Mouse (Mus musculus) lung, postnatal 14 days (tissue): ENCODE results near the gene Kel.

Experiments
- DNase-seq: peaks from one replicate; pipeline ENCODE4 v3.0.0; 2021

The Kel gene

GRCm38 (mm10) chr6:41704123-41704522, at the start of gene Kel:
Gene Kel, minus strand, starts transcription at chr6:41704339.
- DNase-seq = no peak

- DNase-seq = no peak
Measured at GRCm38 (mm10) chr6:41744664-41745392, 40.7 kb upstream of the Kel start.

- DNase-seq = no peak
Measured at GRCm38 (mm10) chr6:41741101-41741500, 37.0 kb upstream of the Kel start.

- no peak for DNase-seq
Measured at GRCm38 (mm10) chr6:41734719-41735470, 30.8 kb upstream of the Kel start.

- no peak for DNase-seq
Measured at GRCm38 (mm10) chr6:41727989-41728609, 24.0 kb upstream of the Kel start.

GRCm38 (mm10) chr6:41721430-41721829, 17.3 kb upstream of the Kel start:
- DNase-seq = no peak

GRCm38 (mm10) chr6:41710281-41710680, 6.1 kb upstream of the Kel start:
- no peak for DNase-seq

- DNase-seq = no peak
Measured at GRCm38 (mm10) chr6:41706275-41706674, 2.1 kb upstream of the Kel start.

- DNase-seq = peak; percentile 22
Measured at GRCm38 (mm10) chr6:41702928-41703327, 1.2 kb downstream of the Kel start.

- DNase-seq = no peak
Measured at GRCm38 (mm10) chr6:41701245-41701644, 2.9 kb downstream of the Kel start.

- no peak for DNase-seq
Measured at GRCm38 (mm10) chr6:41694407-41694806, 9.7 kb downstream of the Kel start.

- no peak for DNase-seq
Measured at GRCm38 (mm10) chr6:41692200-41692599, 11.9 kb downstream of the Kel start.

GRCm38 (mm10) chr6:41685596-41685995, 18.5 kb downstream of the Kel start:
- no peak for DNase-seq

- no peak for DNase-seq
Measured at GRCm38 (mm10) chr6:41684911-41685310, 19.2 kb downstream of the Kel start.

GRCm38 (mm10) chr6:41684131-41684530, 20.0 kb downstream of the Kel start, which contains the start of gene Llcfc1:
Gene Llcfc1, plus strand, starts transcription at chr6:41684431.
- DNase-seq = no peak

GRCm38 (mm10) chr6:41681656-41682055, 22.5 kb downstream of the Kel start:
- DNase-seq = no peak

GRCm38 (mm10) chr6:41680669-41681068, 23.5 kb downstream of the Kel start, which contains the start of gene Trpv5:
Gene Trpv5, minus strand, starts transcription at chr6:41680769.
- no peak for DNase-seq

GRCm38 (mm10) chr6:41676530-41676929, 27.6 kb downstream of the Kel start:
- DNase-seq = no peak

GRCm38 (mm10) chr6:41662320-41662719, 41.8 kb downstream of the Kel start:
- peak; percentile 20 for DNase-seq

GRCm38 (mm10) chr6:41658487-41658886, 45.7 kb downstream of the Kel start:
- DNase-seq = no peak

- DNase-seq = no peak
Measured at GRCm38 (mm10) chr6:41654648-41655047, 49.5 kb downstream of the Kel start.

- DNase-seq = no peak
Measured at GRCm38 (mm10) chr6:41653173-41653572, 51.0 kb downstream of the Kel start.

- DNase-seq = no peak
Measured at GRCm38 (mm10) chr6:41646672-41647071, 57.5 kb downstream of the Kel start.

GRCm38 (mm10) chr6:41646220-41646619, 57.9 kb downstream of the Kel start:
- DNase-seq = no peak
